16 mouse cellular contexts compared by ENCODE assay signal in genomic region chr7:109680284-109680683, GRCm38 (mm10). TPM values are rescaled to one million over a fixed set of nuclear protein-coding genes. Genes with fewer than 3 reads are reported as not detected.
"Had no signal": no experiment of that assay in that cellular context is flagged by ENCODE, and none has a peak within 500 bp of the region (broad histone marks: within the 10 kb centered on the region; RNA-seq: fewer than 3 reads in every experiment).

No protein-coding gene starts in this region.

- H3K9ac ChIP-seq: liver, embryonic 13.5 days; lung, embryonic 15.5 days; midbrain, embryonic 13.5 days; stomach, embryonic 15.5 days had no signal

- H3K4me2 ChIP-seq: liver, embryonic 13.5 days; lung, embryonic 15.5 days; midbrain, embryonic 13.5 days; stomach, embryonic 15.5 days had no signal

- H3K36me3 ChIP-seq: limb, embryonic 10.5 days; liver, embryonic 13.5 days; lung, embryonic 15.5 days; midbrain, embryonic 13.5 days; stomach, embryonic 15.5 days had no signal

- DNase-seq: kidney, adult 2 months; kidney, postnatal 25 days; liver, embryonic 13.5 days; right cerebral cortex, postnatal 14 days; thymus, postnatal 36 days had no signal

- H3K9me3 ChIP-seq: limb, embryonic 10.5 days; liver, embryonic 13.5 days; lung, embryonic 15.5 days; midbrain, embryonic 13.5 days; stomach, embryonic 15.5 days had no signal

- H3K4me1 ChIP-seq: limb, embryonic 10.5 days; liver, embryonic 13.5 days; midbrain, embryonic 13.5 days had no signal

- H3K27me3 ChIP-seq: liver, embryonic 13.5 days; lung, embryonic 15.5 days; midbrain, embryonic 13.5 days; stomach, embryonic 15.5 days had no signal

- ATAC-seq: midbrain, embryonic 13.5 days had no signal

- H3K27ac ChIP-seq: limb, embryonic 10.5 days; liver, embryonic 13.5 days; lung, embryonic 15.5 days; midbrain, embryonic 13.5 days; stomach, embryonic 15.5 days had no signal

- H3K4me3 ChIP-seq: limb, embryonic 10.5 days; liver, embryonic 13.5 days; lung, embryonic 15.5 days; midbrain, embryonic 13.5 days; stomach, embryonic 15.5 days had no signal

RNA-seq across cellular contexts. Expression of gene BC051019, which starts 43.4 kb away (rescaled TPM):
- total RNA-seq: left cerebral cortex, postnatal 14 days; megakaryocyte progenitor cell, adult 5-6 weeks had no signal
- polyA plus RNA-seq: limb, embryonic 10.5 days; midbrain, embryonic 13.5 days; neural tube, embryonic 14.5 days had no signal

RNA-seq across cellular contexts. Expression of gene Ascl3, which starts 51.2 kb away (rescaled TPM):
- total RNA-seq: layer of hippocampus, postnatal 10 days; left cerebral cortex, postnatal 14 days; megakaryocyte progenitor cell, adult 5-6 weeks; midbrain, postnatal 0 days had no signal
- polyA plus RNA-seq: kidney, embryonic 16.5 days; limb, embryonic 14.5 days; liver, embryonic 13.5 days had no signal
